Mouse (Mus musculus): ENCODE measurements around the gene Slc5a10. TPM values are rescaled to one million over a fixed set of nuclear protein-coding genes. Genes with fewer than 3 reads are reported as not detected.

The Slc5a10 gene
- polyA plus RNA-seq, 1 experiment from 2014 or later, result not detected

DNA sequence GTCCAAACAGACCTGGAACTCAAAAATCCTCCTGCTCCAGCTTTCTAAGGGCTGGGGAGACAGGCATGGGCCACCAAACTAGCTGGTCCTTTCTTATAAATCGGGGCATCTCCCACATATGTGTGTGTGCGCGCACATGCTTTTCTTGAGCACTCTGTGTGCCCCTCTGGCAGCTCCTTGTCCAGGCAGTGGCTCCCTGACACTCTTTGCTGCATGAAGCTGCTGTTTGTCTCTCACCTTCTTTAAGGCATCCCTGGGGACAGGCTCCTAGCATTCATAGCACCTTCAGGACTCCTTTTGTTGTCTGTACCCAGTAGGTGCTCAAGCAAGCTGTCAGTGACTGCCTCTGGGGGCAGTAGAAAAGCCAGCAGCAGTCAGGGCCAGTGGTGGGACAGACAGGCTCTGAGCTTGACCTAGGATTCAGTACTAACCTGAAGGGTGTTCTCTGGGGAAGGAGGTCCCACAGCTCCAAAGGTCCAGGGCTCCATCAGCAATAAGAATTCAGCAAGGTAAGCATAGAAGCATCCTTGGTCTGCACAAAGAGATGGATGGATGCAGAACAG lies 62.2 kb downstream of the Slc5a10 start:
- no peak overlapping the region for H3K9ac ChIP-seq (ENCODE audit: low read depth, low read length)
- no peaks in the 10 kb centered on the region for H3K9me3 ChIP-seq (replicated peaks; ENCODE audit: control insufficient read depth, low read length, poor library complexity, severe bottlenecking)
- no peaks in the 10 kb centered on the region for H3K36me3 ChIP-seq (ENCODE audit: control insufficient read depth, insufficient read depth, low read length)
- no peak overlapping the region for H3K4me2 ChIP-seq (ENCODE audit: low read length)
- no peaks in the 10 kb centered on the region for H3K27me3 ChIP-seq (ENCODE audit: control insufficient read depth, insufficient read depth, low read depth, low read length)
- H3K4me3 ChIP-seq (ENCODE audit: low read depth, low read length), result no peak overlapping the region
- no peak overlapping the region for H3K27ac ChIP-seq (ENCODE audit: low read length)
- no peak for ATAC-seq
- WGBS, result 90% methylated on average over 3 of the region's 3 CpGs
- H3K4me1 ChIP-seq (ENCODE audit: control insufficient read depth, insufficient read depth, low read length), result no peaks in the 10 kb centered on the region

GRCm38 (mm10) chr11:61657432-61657831 lies 63.2 kb downstream of the Slc5a10 start:
- Histone ChIP-seq H3K27me3 (ENCODE audit: control insufficient read depth, insufficient read depth, low read depth, low read length) (no peaks in the 10 kb centered on the region), H3K4me3 (ENCODE audit: low read depth, low read length) (no peak overlapping the region), H3K4me1 (ENCODE audit: control insufficient read depth, insufficient read depth, low read length) (no peaks in the 10 kb centered on the region), H3K36me3 (ENCODE audit: control insufficient read depth, insufficient read depth, low read length) (no peaks in the 10 kb centered on the region), H3K9me3 (replicated peaks; ENCODE audit: control insufficient read depth, low read length, poor library complexity, severe bottlenecking) (no peaks in the 10 kb centered on the region), H3K27ac (ENCODE audit: low read length) (no peak overlapping the region), H3K9ac (ENCODE audit: low read depth, low read length) (no peak overlapping the region), H3K4me2 (ENCODE audit: low read length) (no peak overlapping the region)
- no peak for ATAC-seq
- WGBS, result 75% methylated on average over 2 of the region's 2 CpGs

DNA sequence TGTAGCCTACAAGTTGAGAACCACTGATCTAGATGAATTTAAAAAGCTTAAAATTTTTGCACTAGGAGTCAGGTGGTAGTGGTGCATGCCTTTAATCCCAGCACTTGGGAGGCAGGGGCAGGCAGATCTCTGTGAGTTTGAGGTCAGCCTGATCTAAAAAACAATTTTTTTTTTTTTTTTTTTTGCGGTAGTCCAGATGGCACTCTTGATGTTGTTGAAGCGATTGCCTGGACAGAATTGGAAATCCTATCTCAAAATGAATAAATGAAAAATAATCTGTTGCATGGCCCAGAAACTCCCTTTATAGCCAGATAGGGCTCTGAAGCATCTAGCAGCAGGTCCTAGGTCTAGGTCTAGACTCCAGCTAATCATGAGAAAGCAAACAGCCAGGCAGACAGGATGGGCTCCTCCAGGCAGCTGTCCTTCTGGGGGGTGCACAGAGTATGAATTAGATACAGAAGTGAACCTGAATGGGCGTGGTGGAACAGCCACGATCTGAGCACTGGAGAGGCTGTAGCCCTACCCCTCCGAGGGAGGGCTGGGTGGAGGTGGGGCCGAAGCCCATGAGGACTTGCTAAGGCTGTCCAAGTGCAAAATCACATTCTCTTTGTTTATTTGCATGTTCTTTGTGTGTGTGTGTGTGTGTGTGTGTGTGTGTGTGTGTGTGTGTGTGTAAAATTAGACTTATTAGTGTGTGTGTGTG lies 64.3 kb downstream of the Slc5a10 start:
- Histone ChIP-seq H3K9me3 (replicated peaks; ENCODE audit: control insufficient read depth, low read length, poor library complexity, severe bottlenecking) (no peaks in the 10 kb centered on the region), H3K27me3 (ENCODE audit: control insufficient read depth, insufficient read depth, low read depth, low read length) (no peaks in the 10 kb centered on the region), H3K4me3 (ENCODE audit: low read depth, low read length) (no peak overlapping the region), H3K36me3 (ENCODE audit: control insufficient read depth, insufficient read depth, low read length) (no peaks in the 10 kb centered on the region), H3K4me2 (ENCODE audit: low read length) (no peak overlapping the region), H3K27ac (ENCODE audit: low read length) (no peak overlapping the region), H3K4me1 (ENCODE audit: control insufficient read depth, insufficient read depth, low read length) (no peaks in the 10 kb centered on the region), H3K9ac (ENCODE audit: low read depth, low read length) (no peak overlapping the region)
- WGBS, result 75% methylated on average over 6 of the region's 6 CpGs
- no peak for ATAC-seq

GRCm38 (mm10) chr11:61655649-61656048 lies 65.0 kb downstream of the Slc5a10 start:
- Histone ChIP-seq H3K4me3 (ENCODE audit: low read depth, low read length) (no peak overlapping the region), H3K27ac (ENCODE audit: low read length) (no peak overlapping the region), H3K4me2 (ENCODE audit: low read length) (no peak overlapping the region), H3K9ac (ENCODE audit: low read depth, low read length) (no peak overlapping the region), H3K4me1 (ENCODE audit: control insufficient read depth, insufficient read depth, low read length) (no peaks in the 10 kb centered on the region), H3K27me3 (ENCODE audit: control insufficient read depth, insufficient read depth, low read depth, low read length) (no peaks in the 10 kb centered on the region), H3K36me3 (ENCODE audit: control insufficient read depth, insufficient read depth, low read length) (no peaks in the 10 kb centered on the region), H3K9me3 (replicated peaks; ENCODE audit: control insufficient read depth, low read length, poor library complexity, severe bottlenecking) (no peaks in the 10 kb centered on the region)
- WGBS, result 61% methylated on average over 4 of the region's 4 CpGs
- ATAC-seq, result no peak

- H3K27me3 ChIP-seq (ENCODE audit: control insufficient read depth, insufficient read depth, low read depth, low read length), result no peaks in the 10 kb centered on the region
- 91% methylated on average over 4 of the region's 4 CpGs for WGBS
- ATAC-seq, result no peak
- no peaks in the 10 kb centered on the region for H3K36me3 ChIP-seq (ENCODE audit: control insufficient read depth, insufficient read depth, low read length)
- no peak overlapping the region for H3K27ac ChIP-seq (ENCODE audit: low read length)
- no peak overlapping the region for H3K4me3 ChIP-seq (ENCODE audit: low read depth, low read length)
- H3K9ac ChIP-seq (ENCODE audit: low read depth, low read length), result no peak overlapping the region
- H3K9me3 ChIP-seq (replicated peaks; ENCODE audit: control insufficient read depth, low read length, poor library complexity, severe bottlenecking), result no peaks in the 10 kb centered on the region
- H3K4me2 ChIP-seq (ENCODE audit: low read length), result no peak overlapping the region
- no peaks in the 10 kb centered on the region for H3K4me1 ChIP-seq (ENCODE audit: control insufficient read depth, insufficient read depth, low read length)
Measured at GRCm38 (mm10) chr11:61654786-61655311, 65.8 kb downstream of the Slc5a10 start.

DNA sequence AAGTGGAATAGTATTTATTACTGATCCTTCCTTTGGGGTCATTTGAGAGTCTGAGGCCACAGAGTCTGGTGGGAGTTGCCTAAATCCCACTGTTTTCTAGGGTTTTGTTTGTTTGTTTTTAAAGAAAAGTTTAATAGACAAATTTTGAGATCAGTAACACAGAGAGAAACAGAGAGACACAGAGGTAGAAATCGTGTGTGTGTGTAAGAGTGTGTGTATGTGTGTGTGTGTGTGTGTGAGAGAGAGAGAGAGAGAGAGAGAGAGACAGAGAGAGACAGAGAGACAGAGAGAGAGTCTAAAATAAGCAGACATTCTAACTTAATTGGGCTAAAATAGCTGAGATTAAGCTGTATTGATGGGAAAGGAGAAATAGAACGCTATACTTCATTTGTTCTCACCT lies 67.1 kb downstream of the Slc5a10 start:
- ATAC-seq, result no peak
- 62% methylated on average over 2 of the region's 2 CpGs for WGBS
- H3K4me3 ChIP-seq (ENCODE audit: low read depth, low read length), result peak overlapping the region; percentile 4; the same call in 1 of the 2 replicates

GRCm38 (mm10) chr11:61652686-61653447 lies 67.8 kb downstream of the Slc5a10 start, which contains the start of gene Grap:
TSS of gene Grap (plus strand) at chr11:61653265.
- Histone ChIP-seq H3K27ac (ENCODE audit: low read length) (no peak within 1 kb of the TSS), H3K4me2 (ENCODE audit: low read length) (no peak within 1 kb of the TSS), H3K9me3 (replicated peaks; ENCODE audit: control insufficient read depth, low read length, poor library complexity, severe bottlenecking) (no peaks in the 10 kb centered on the region), H3K4me3 (ENCODE audit: low read depth, low read length) (peak within 1 kb of the TSS; percentile 4; the same call in 1 of the 2 replicates), H3K27me3 (ENCODE audit: control insufficient read depth, insufficient read depth, low read depth, low read length) (no peaks in the 10 kb centered on the region), H3K36me3 (ENCODE audit: control insufficient read depth, insufficient read depth, low read length) (no peaks in the 10 kb centered on the region), H3K9ac (ENCODE audit: low read depth, low read length) (no peak within 1 kb of the TSS), H3K4me1 (ENCODE audit: control insufficient read depth, insufficient read depth, low read length) (no peaks in the 10 kb centered on the region)
- ATAC-seq, result no peak
- 75% methylated on average over 10 of the region's 10 CpGs for WGBS

More for the DNA sequence above, 67.1 kb downstream of the Slc5a10 start:
- no peaks in the 10 kb centered on the region for H3K4me1 ChIP-seq (ENCODE audit: control insufficient read depth, insufficient read depth, low read length)
- no peak overlapping the region for H3K9ac ChIP-seq (ENCODE audit: low read depth, low read length)
- no peak overlapping the region for H3K27ac ChIP-seq (ENCODE audit: low read length)
- H3K4me2 ChIP-seq (ENCODE audit: low read length), result no peak overlapping the region
- H3K9me3 ChIP-seq (replicated peaks; ENCODE audit: control insufficient read depth, low read length, poor library complexity, severe bottlenecking), result no peaks in the 10 kb centered on the region
- no peaks in the 10 kb centered on the region for H3K36me3 ChIP-seq (ENCODE audit: control insufficient read depth, insufficient read depth, low read length)
- H3K27me3 ChIP-seq (ENCODE audit: control insufficient read depth, insufficient read depth, low read depth, low read length), result no peaks in the 10 kb centered on the region

DNA sequence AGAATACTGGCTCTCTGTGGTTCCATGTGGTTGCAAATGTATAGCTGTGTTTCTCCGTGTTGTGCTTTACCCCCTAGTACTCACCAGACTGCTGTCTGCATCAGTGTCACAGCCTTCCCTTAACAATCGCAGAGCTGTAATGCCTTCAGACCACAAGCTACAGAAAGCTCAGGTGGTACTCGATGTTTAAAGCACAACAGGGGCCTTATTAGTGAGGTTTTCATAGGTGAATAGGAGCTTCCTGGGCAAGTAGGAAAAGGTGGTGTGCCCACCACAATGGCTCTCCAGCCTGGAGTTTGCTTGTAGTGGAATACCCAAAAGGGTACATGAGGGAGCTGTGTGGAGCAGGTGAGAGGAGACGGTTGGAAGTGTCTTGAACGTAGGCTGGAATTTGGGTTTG lies 68.4 kb downstream of the Slc5a10 start:
- no peak overlapping the region for H3K9ac ChIP-seq (ENCODE audit: low read depth, low read length)
- no peak overlapping the region for H3K4me2 ChIP-seq (ENCODE audit: low read length)
- no peak overlapping the region for H3K27ac ChIP-seq (ENCODE audit: low read length)
- H3K27me3 ChIP-seq (ENCODE audit: control insufficient read depth, insufficient read depth, low read depth, low read length), result no peaks in the 10 kb centered on the region
- H3K9me3 ChIP-seq (replicated peaks; ENCODE audit: control insufficient read depth, low read length, poor library complexity, severe bottlenecking), result no peaks in the 10 kb centered on the region
- no peak for ATAC-seq
- no peaks in the 10 kb centered on the region for H3K4me1 ChIP-seq (ENCODE audit: control insufficient read depth, insufficient read depth, low read length)
- WGBS, result 94% methylated on average over 5 of the region's 5 CpGs
- H3K4me3 ChIP-seq (ENCODE audit: low read depth, low read length), result no peak overlapping the region
- no peaks in the 10 kb centered on the region for H3K36me3 ChIP-seq (ENCODE audit: control insufficient read depth, insufficient read depth, low read length)
